Mouse (Mus musculus) embryonic facial prominence, embryonic 11.5 days (tissue): ENCODE data around the gene Sgms1. TPM values are rescaled to one million over a fixed set of nuclear protein-coding genes. Genes with fewer than 3 reads are reported as not detected.

ENCODE experiments used
- ATAC-seq: fragments of 200-750 bp; cut with Nextera tagmentation; replicated peaks from 2 replicates; pipeline ENCODE4 v1.8.0; 2017; ENCODE audit warnings: low read depth; ENCODE audit not compliant: insufficient number of reproducible peaks, low FRiP score, low TSS enrichment
- DNase-seq: peaks from one replicate; pipeline ENCODE4 v3.0.0-alpha.2; 2015; ENCODE audit warnings: low spot score
- H3K27ac ChIP-seq: fragments of 300-500 bp; sonication (generic); replicated peaks from 2 replicates; pipeline ENCODE4 v1.5.1; 2014; ENCODE audit warnings: mild to moderate bottlenecking, low read depth, low read length, control low read depth
- H3K27me3 ChIP-seq: fragments of 300-500 bp; sonication (generic); 2 replicates; pipeline ENCODE4 v1.6.1; 2014; ENCODE audit warnings: mild to moderate bottlenecking, low read length, moderate library complexity, mixed read lengths; ENCODE audit not compliant: control insufficient read depth, insufficient read depth
- H3K36me3 ChIP-seq: fragments of 300-500 bp; sonication (generic); replicated peaks from 2 replicates; pipeline ENCODE4 v1.6.1; 2014; ENCODE audit warnings: low read depth, mild to moderate bottlenecking, low read length, moderate library complexity, mixed read lengths; ENCODE audit not compliant: control insufficient read depth, insufficient read depth
- H3K4me1 ChIP-seq: fragments of 300-500 bp; sonication (generic); 2 replicates; pipeline ENCODE4 v1.6.1; 2014; ENCODE audit warnings: low read length, mixed read lengths; ENCODE audit not compliant: control insufficient read depth, insufficient read depth
- H3K4me2 ChIP-seq: fragments of 300-500 bp; sonication (generic); 2 replicates; pipeline ENCODE4 v1.6.1; 2014; ENCODE audit warnings: low read depth, mild to moderate bottlenecking, control low read depth, low read length, moderate library complexity
- H3K4me3 ChIP-seq: fragments of 300-500 bp; sonication (generic); 2 replicates; pipeline ENCODE4 v1.5.1; 2014; ENCODE audit warnings: low read depth, low read length, control low read depth
- H3K9ac ChIP-seq: fragments of 300-500 bp; sonication (generic); replicated peaks from 2 replicates; pipeline ENCODE4 v1.6.1; 2014; ENCODE audit warnings: mild to moderate bottlenecking, control low read depth, low read length
- H3K9me3 ChIP-seq: fragments of 300-500 bp; sonication (generic); replicated peaks from 2 replicates; pipeline ENCODE4 v1.6.1; 2016; ENCODE audit warnings: mild to moderate bottlenecking, low read length, inconsistent platforms, mixed read lengths; ENCODE audit not compliant: control insufficient read depth
- WGBS: fragments of 180-500 bp; shearing (Covaris S2); extraction: QIAGEN DNeasy Blood & Tissue Kit; methylation state at CpG from one replicate; pipeline ENCODE4 v1.1.7; 2014; 5-methylcytosine and 5-hydroxymethylcytosine counted together
- polyA plus RNA-seq: library from polyadenylated mRNA; unstranded; fragments of >200 nt; fragmentation: Nextera tagmentation; extraction: Ambion mirVana; gene quantifications from 2 replicates; pipeline ENCODE4 v1.2.1, GENCODE M21; 2014

Sgms1 gene
- polyA plus RNA-seq, 1 experiment from 2014 or later: 12.2 TPM

DNA sequence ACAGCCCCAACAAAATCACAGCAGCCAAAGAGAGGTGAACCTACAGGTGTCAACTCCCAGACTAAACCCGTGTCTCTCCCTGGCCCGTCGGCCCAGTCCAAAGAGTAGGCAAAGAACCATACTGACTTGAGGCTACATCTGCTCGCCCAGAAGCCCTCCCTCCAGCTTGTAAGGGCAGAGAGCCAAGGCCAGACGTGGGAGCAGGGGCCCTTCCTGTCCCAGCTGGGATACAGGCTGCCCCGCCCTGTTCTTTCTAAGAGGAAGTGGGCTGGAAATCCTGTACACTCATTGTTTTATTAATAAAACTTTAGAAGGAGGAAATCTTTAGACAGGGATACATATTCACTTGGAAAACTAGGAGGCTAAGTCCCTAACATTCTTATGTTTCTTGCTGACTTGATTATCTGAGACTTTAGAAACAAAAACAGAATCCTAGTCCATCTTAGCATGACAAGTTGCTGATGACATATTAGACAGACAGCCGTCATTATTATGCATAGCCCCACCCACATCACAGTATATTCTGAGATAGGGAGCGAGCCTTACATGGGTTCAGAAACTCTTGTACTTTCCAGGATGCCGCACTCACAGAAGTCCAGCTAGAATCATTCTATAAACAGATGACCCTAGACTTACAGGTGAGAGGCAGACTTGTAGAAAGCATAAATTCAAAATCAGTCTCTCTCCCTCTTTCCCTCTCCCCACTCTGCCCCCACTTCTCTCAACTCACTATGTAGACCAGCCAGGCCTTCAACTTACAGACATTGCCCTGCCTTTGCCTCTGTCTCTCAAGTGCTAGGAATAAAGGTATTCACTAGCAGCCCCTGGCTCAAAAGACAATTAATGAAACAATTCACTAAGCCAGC is 85.3 kb downstream of the Sgms1 start:
- H3K27ac ChIP-seq: no peak overlapping the region
- no peaks in the 10 kb centered on the region for H3K4me1 ChIP-seq
- H3K36me3 ChIP-seq: no peaks in the 10 kb centered on the region
- no peak overlapping the region for H3K4me3 ChIP-seq
- WGBS: 81% methylated on average over 9 of the region's 9 CpGs
- DNase-seq (no peak), ATAC-seq (no peak)
- H3K9ac ChIP-seq: no peak overlapping the region
- H3K9me3 ChIP-seq: no peaks in the 10 kb centered on the region
- H3K4me2 ChIP-seq: no peak overlapping the region
- no peaks in the 10 kb centered on the region for H3K27me3 ChIP-seq

DNA sequence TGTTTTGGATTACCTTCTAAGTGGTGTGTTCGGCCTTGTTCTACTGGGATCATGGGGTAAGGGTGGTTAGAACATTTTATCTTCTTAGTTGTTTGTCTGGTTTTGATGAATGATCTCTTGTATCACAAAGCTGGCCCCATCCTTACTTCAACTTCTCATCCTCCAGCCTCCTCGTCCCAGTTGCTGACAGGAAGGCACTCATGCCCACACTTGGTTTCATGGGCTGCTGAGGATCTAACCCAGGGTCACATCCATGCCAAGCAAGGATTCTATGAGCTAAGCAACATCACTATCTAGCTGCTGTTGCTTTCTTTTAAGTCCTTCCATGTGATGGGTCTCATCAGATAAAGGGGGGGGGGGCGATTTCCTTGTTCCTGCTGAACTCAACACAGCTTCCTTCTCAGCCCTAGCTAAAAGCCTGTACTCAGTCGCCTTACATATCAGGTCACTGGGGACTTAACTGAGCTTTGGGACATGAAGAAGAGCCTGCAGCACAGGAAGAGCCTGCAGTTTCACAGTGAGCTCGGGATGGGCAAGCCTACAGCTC is 86.6 kb downstream of the Sgms1 start:
- Histone ChIP-seq H3K9me3 (no peaks in the 10 kb centered on the region), H3K4me2 (no peak overlapping the region), H3K4me3 (no peak overlapping the region), H3K9ac (no peak overlapping the region), H3K36me3 (no peaks in the 10 kb centered on the region), H3K4me1 (no peaks in the 10 kb centered on the region), H3K27ac (no peak overlapping the region), H3K27me3 (no peaks in the 10 kb centered on the region)
- ATAC-seq: no peak
- no peak for DNase-seq
- 80% methylated on average over 5 of the region's 5 CpGs for WGBS

DNA sequence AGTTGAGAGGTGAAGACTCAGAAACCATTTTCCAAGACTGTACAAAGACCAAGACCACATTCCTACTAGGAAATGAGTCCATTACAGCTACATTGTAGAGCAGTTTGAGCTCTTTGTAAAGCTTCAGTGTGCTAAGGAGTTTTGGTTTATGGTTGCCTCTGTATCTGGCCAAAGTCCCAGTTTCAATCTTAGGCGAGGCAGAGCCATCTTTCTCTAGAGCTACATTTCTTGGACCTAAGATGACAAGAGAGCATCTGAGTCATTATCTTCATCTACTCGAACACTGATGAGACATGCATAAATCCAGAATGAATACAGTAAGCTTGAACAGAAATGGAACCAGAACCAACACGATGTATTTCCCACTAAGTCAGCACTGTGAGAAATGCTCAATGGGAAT is 87.9 kb downstream of the Sgms1 start:
- no peak for DNase-seq
- Histone ChIP-seq H3K9me3 (no peaks in the 10 kb centered on the region), H3K36me3 (no peaks in the 10 kb centered on the region), H3K4me1 (no peaks in the 10 kb centered on the region), H3K9ac (no peak overlapping the region), H3K27ac (no peak overlapping the region), H3K4me3 (no peak overlapping the region), H3K4me2 (no peak overlapping the region), H3K27me3 (no peaks in the 10 kb centered on the region)
- no peak for ATAC-seq
- WGBS: 90% methylated on average over 3 of the region's 3 CpGs

DNA sequence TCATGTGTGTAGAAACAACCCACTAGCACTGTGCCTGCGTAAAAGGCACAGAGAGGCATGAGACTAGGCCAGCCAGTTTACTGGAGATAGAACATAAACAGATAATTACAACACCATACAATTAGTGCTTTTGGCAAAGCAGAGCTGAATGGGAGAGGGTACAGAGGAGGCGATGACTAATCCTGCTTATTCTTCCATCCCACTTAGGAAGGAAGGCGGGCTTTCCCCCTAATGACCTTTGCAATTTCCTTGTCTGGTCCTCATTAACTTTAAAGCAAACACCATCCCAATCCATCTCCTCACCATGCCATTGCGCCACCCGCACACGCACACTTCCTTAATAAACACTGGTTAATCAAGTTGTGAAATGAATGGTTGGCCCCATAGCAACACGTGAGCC is 91.3 kb downstream of the Sgms1 start:
- no peaks in the 10 kb centered on the region for H3K4me1 ChIP-seq
- H3K4me3 ChIP-seq: no peak overlapping the region
- 43% methylated on average over 7 of the region's 7 CpGs for WGBS
- no peaks in the 10 kb centered on the region for H3K9me3 ChIP-seq
- ATAC-seq (no peak), DNase-seq (no peak)
- H3K27me3 ChIP-seq: no peaks in the 10 kb centered on the region
- H3K4me2 ChIP-seq: no peak overlapping the region
- no peaks in the 10 kb centered on the region for H3K36me3 ChIP-seq
- H3K9ac ChIP-seq: no peak overlapping the region
- no peak overlapping the region for H3K27ac ChIP-seq

DNA sequence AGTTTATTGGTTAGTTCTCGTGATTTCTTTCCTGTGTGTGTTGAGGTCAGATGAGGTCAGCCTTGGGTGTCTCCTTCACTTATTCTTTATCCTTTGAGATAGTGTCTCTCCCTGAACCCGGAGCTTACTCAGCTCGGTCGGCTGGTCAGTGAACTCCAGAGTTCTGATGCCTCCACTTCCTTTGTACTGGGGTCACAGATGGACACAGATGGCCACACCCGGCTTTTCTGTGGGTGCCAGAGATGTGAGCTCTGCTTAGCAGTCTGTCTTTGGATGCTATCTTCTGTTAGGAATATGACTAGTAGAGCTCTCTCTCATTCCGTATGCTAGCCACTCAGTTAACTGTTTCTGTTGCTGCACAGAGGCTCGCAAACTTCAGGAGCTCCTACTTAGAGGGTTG is 92.7 kb downstream of the Sgms1 start:
- H3K4me3 ChIP-seq: no peak overlapping the region
- no peaks in the 10 kb centered on the region for H3K4me1 ChIP-seq
- ATAC-seq (no peak), DNase-seq (no peak)
- H3K9ac ChIP-seq: no peak overlapping the region
- no peaks in the 10 kb centered on the region for H3K36me3 ChIP-seq
- 68% methylated on average over 7 of the region's 7 CpGs for WGBS
- no peak overlapping the region for H3K4me2 ChIP-seq
- no peaks in the 10 kb centered on the region for H3K27me3 ChIP-seq
- H3K27ac ChIP-seq: no peak overlapping the region
- no peaks in the 10 kb centered on the region for H3K9me3 ChIP-seq

DNA sequence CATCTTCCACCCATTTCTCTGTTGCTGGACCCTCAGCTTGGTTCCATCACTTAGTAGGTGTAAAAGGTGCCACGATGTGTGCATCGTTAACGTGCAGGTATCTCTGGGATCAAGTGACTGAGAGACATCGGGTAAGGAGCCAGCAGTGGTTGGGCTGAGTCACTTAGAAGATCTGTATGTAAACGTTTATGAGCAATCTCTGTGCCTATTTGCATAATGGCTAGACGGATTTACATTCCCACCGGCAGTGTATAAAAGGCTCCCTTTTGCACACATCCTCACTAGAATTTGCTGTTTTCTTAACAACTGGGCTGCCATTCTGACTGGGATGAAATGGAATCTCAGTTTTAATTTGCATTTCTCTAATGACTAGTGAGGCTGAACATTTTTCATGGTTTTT is 93.9 kb downstream of the Sgms1 start:
- DNase-seq (no peak), ATAC-seq (no peak)
- no peak overlapping the region for H3K4me2 ChIP-seq
- no peaks in the 10 kb centered on the region for H3K9me3 ChIP-seq
- 85% methylated on average over 7 of the region's 7 CpGs for WGBS
- no peaks in the 10 kb centered on the region for H3K36me3 ChIP-seq
- no peak overlapping the region for H3K4me3 ChIP-seq
- no peak overlapping the region for H3K9ac ChIP-seq
- H3K4me1 ChIP-seq: no peaks in the 10 kb centered on the region
- H3K27ac ChIP-seq: no peak overlapping the region
- H3K27me3 ChIP-seq: no peaks in the 10 kb centered on the region

DNA sequence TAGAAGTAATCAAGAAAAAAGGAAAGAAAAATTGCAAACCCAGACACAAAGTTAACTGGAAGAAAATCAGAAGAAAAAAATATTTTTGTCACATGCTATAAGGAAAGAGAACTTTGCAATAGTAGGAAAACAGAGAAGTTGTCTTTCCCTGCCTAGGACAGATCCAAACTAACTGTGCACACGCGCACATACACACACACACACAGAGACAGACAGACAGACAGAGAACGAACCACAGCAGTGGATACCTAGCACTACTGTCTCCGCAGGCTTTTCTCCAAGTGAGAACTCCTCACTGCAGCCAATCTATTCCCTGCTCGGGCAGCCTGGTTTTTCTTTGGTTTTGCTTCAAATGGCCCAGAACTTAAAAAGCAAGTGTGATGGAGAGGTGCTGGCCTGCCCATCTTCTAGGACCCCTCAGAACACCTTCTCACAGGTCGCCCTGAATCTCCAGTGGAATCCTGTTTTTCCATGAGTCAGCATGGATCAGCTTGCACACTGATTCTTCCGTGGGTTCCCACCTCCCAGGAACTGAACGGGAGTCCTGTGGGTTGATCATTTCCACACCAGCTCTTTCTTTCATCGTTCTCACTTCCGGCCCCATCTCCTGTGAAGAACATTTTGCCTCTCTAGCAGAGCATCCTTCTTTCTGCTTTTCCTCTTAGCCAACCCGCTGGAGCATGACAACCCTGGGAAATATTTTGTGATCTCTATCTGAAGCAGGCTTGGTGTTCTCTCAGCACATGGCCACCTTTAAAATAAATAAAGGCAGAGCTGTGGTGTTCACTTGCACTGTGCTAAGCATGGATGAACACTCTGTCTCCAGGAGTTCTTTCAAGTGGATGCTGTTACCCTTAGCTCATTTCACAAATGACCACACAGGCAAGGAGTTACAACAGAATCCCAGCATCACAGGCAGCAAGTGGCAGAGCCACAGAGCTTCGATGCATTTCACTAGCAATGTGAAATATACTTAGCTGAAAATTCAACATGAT is 96.4 kb downstream of the Sgms1 start:
- Histone ChIP-seq H3K4me1 (no peaks in the 10 kb centered on the region), H3K27ac (no peak overlapping the region), H3K36me3 (no peaks in the 10 kb centered on the region), H3K9ac (no peak overlapping the region), H3K4me2 (no peak overlapping the region), H3K9me3 (no peaks in the 10 kb centered on the region), H3K4me3 (no peak overlapping the region), H3K27me3 (no peaks in the 10 kb centered on the region)
- 89% methylated on average over 12 of the region's 12 CpGs for WGBS
- no peak for DNase-seq
- no peak for ATAC-seq
